Mouse (Mus musculus) cerebellum, adult 9-10 months (tissue): ENCODE measurements around the gene Snrnp40.

Experiments used
- DNase-seq: peaks from one replicate; pipeline ENCODE4 v3.0.0; 2022

Gene Snrnp40

DNA sequence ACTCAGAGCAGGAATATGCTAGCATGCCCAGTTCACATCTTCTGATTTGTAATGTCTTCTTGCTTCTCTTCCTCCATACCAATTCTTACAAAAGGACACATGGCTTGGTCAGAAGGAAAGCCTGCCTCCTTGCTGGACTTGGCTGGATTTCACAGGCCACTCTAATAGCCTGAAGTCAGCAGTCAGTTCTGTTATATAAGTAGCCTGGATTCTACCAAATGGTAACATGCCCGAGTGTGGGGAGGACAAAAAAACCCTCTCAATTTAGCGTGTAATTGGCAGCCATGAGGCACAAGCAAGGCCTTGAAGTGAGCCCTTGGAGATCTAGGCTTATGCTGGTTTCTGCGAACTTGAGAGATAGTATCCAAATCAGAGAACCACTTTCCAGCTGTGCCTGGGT is 27.3 kb downstream of the Snrnp40 start:
- DNase-seq: peak; percentile 87

DNA sequence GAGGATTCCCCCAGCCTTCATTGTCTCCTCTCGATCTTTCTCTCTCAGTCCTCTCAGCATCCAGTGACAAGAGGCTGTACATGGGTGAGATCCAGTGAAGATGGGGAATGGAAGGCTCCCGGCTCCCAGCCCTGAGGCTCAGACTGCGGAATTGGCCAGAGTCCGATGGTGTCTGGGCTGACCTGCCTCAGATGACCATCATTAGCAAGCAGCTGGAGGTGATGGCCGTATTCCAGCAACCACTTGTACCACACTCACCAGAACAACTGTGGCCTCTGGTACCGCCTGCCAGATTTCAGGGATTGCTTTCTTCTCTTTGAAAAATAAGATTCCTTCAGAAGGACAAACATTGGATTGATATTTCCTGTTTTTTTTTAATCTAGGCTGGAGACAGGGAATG is 29.6 kb downstream of the Snrnp40 start:
- DNase-seq: peak; percentile 57

DNA sequence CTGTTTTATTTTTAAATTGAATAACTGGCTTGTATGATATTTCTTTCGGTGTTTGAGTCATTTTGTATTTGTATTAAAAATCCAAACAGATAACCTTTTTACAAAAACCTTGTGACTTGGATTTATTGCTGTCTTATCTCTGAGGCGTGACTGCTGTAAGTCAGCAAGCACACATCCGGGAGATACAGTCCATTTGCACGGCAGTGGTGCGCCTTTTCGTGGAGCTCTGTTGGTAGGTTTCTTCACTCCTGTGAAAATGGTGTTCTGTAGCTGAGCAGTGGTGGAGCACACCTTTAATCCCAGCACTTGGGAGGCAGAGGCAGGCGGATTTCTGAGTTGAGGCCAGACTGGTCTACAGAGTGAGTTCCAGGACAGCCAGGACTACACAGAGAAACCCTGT is 30.0 kb downstream of the Snrnp40 start:
- no peak for DNase-seq

DNA sequence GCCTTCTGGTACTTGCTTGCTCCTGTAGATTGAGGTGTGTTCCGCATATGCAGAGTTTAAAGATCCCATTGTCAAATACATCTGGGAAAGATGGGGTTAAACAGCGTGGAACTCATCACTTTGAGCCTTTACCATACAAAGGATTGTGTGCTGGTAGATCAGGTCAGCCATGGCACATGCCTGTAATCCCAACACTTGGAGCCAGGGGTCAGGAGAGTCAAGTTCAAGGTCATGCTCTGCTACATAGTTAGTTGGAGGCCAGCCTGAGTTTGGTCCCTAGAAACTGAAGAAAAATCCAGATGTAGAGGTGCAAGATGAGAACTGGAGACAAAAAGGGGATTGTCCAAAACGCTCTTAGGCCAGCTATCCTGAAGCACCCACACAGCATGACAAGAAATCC is 31.3 kb downstream of the Snrnp40 start:
- DNase-seq: no peak
